23 mouse cellular contexts compared by ENCODE assay signal in genomic region chr4:136592111-136592510, GRCm38 (mm10). TPM values are rescaled to one million over a fixed set of nuclear protein-coding genes. Genes with fewer than 3 reads are reported as not detected.
"Had no signal": no experiment of that assay in that cellular context is flagged by ENCODE, and none has a peak within 500 bp of the region (broad histone marks: within the 10 kb centered on the region; RNA-seq: fewer than 3 reads in every experiment).

No protein-coding gene starts in this region.

- H3K9me3 ChIP-seq: limb, embryonic 12.5 days; lung, embryonic 15.5 days; megakaryocyte, embryonic 14.5 days; midbrain, embryonic 13.5 days; neural tube, embryonic 15.5 days had no signal

- ATAC-seq: inflammation-experienced regulatory T-cells, adult 6 months; midbrain, embryonic 13.5 days had no signal

- H3K27me3 ChIP-seq: limb, embryonic 12.5 days; lung, embryonic 15.5 days; megakaryocyte, embryonic 14.5 days; midbrain, embryonic 13.5 days; neural tube, embryonic 15.5 days had no signal

- H3K4me2 ChIP-seq: limb, embryonic 12.5 days; lung, embryonic 15.5 days; midbrain, embryonic 13.5 days; neural tube, embryonic 15.5 days had no signal

- H3K9ac ChIP-seq: limb, embryonic 12.5 days; lung, embryonic 15.5 days; midbrain, embryonic 13.5 days; neural tube, embryonic 15.5 days had no signal

- H3K27ac ChIP-seq: layer of hippocampus, adult 2 months; limb, embryonic 12.5 days; lung, embryonic 15.5 days; macrophage; midbrain, embryonic 13.5 days; neural tube, embryonic 15.5 days had no signal

- H3K4me3 ChIP-seq: layer of hippocampus, adult 2 months; limb, embryonic 12.5 days; lung, embryonic 15.5 days; megakaryocyte, embryonic 14.5 days; midbrain, embryonic 13.5 days; myocyte; neural tube, embryonic 15.5 days had no signal

- DNase-seq: kidney, adult 9 months; kidney, postnatal 25 days; liver; lung, postnatal 14 days; right cerebral cortex, adult 18-20 months; right cerebral cortex, postnatal 25 days; thymus, postnatal 36 days had no signal

RNA-seq across cellular contexts. Expression of gene Tex46, which starts 18.1 kb away (rescaled TPM):
- total RNA-seq: layer of hippocampus, adult 2 months; layer of hippocampus, postnatal 10 days; left cerebral cortex, postnatal 36 days had no signal
- polyA plus RNA-seq: inflammation-experienced regulatory T-cells, adult 6 months; limb, embryonic 12.5 days; liver, embryonic 16.5 days; lung, embryonic 15.5 days; macrophage; midbrain, embryonic 13.5 days; myocyte; neural tube, embryonic 11.5 days; neural tube, embryonic 15.5 days; small intestine, adult 2 months; stomach, embryonic 16.5 days; thymus, postnatal 0 days had no signal

RNA-seq across cellular contexts. Expression of gene Lactbl1, which starts 30.3 kb away (rescaled TPM):
- polyA plus RNA-seq: limb, embryonic 12.5 days; liver, embryonic 16.5 days; lung, embryonic 15.5 days; macrophage; midbrain, embryonic 13.5 days; myocyte; neural tube, embryonic 11.5 days; small intestine, adult 2 months; stomach, embryonic 16.5 days had no signal
